Mouse (Mus musculus): Measurements from ENCODE around the gene Pter. TPM values are rescaled to one million over a fixed set of nuclear protein-coding genes. Genes with fewer than 3 reads are reported as not detected.
A peak's percentile ranks its signal among the peaks of the same experiment; 100 is the strongest.

Gene Pter
- 3.4 and 4.8 TPM in 2 replicates for polyA plus RNA-seq (2014; fragmentation: Nextera tagmentation; extraction: Ambion mirVana)

- Histone ChIP-seq H3K4me3 (replicated peaks; ENCODE audit: low read depth, low read length) (peak within 1 kb of the TSS; percentile 32), H3K27me3 (ENCODE audit: control insufficient read depth, insufficient read depth, low read length) (no peaks in the 10 kb centered on the region), H3K4me2 (ENCODE audit: low read length) (peak within 1 kb of the TSS; percentile 69), H3K27ac (replicated peaks; ENCODE audit: low read depth, low read length) (no peak within 1 kb of the TSS), H3K4me1 (ENCODE audit: control insufficient read depth, insufficient read depth, low read length) (0 out of 2 replicates have a peak, but pooled peaks cover 9% of the 10 kb centered on the region), H3K9me3 (ENCODE audit: control insufficient read depth, low read length) (no peaks in the 10 kb centered on the region), H3K36me3 (ENCODE audit: control insufficient read depth, insufficient read depth, low read length) (no peaks in the 10 kb centered on the region), H3K9ac (replicated peaks; ENCODE audit: low read length) (peak within 1 kb of the TSS; percentile 34; the same call in 1 of the 2 replicates)
- peak; percentile 85 for ATAC-seq (ENCODE audit: low FRiP score, low TSS enrichment)
- peak; percentile 81 for DNase-seq
- WGBS = under 1% methylated on average over 24 of the region's 24 CpGs
Observed at GRCm38 (mm10) chr2:12923804-12924591, at the start of gene Pter. Gene Pter (plus strand): TSS chr2:12924041.

- Histone ChIP-seq H3K27ac (replicated peaks; ENCODE audit: low read depth, low read length) (no peak overlapping the region), H3K4me3 (replicated peaks; ENCODE audit: low read depth, low read length) (no peak overlapping the region), H3K4me2 (ENCODE audit: low read length) (no peak overlapping the region), H3K9ac (replicated peaks; ENCODE audit: low read length) (no peak overlapping the region), H3K27me3 (ENCODE audit: control insufficient read depth, insufficient read depth, low read length) (no peaks in the 10 kb centered on the region), H3K36me3 (ENCODE audit: control insufficient read depth, insufficient read depth, low read length) (no peaks in the 10 kb centered on the region), H3K9me3 (ENCODE audit: control insufficient read depth, low read length) (no peaks in the 10 kb centered on the region), H3K4me1 (ENCODE audit: control insufficient read depth, insufficient read depth, low read length) (no peaks in the 10 kb centered on the region)
- WGBS = 68% methylated on average over 1 of the region's 1 CpGs
- DNase-seq = no peak
- no peak for ATAC-seq (ENCODE audit: low FRiP score, low TSS enrichment)
Observed at GRCm38 (mm10) chr2:12874232-12874631, 49.6 kb upstream of the Pter start.

- H3K4me2 ChIP-seq (ENCODE audit: low read length) = no peak overlapping the region
- no peaks in the 10 kb centered on the region for H3K9me3 ChIP-seq (ENCODE audit: control insufficient read depth, low read length)
- no peak overlapping the region for H3K27ac ChIP-seq (replicated peaks; ENCODE audit: low read depth, low read length)
- no peaks in the 10 kb centered on the region for H3K27me3 ChIP-seq (ENCODE audit: control insufficient read depth, insufficient read depth, low read length)
- 75% methylated on average over 2 of the region's 2 CpGs for whole genome bisulfite sequencing
- DNase-seq = no peak
- H3K4me3 ChIP-seq (replicated peaks; ENCODE audit: low read depth, low read length) = no peak overlapping the region
- H3K4me1 ChIP-seq (ENCODE audit: control insufficient read depth, insufficient read depth, low read length) = no peaks in the 10 kb centered on the region
- H3K9ac ChIP-seq (replicated peaks; ENCODE audit: low read length) = no peak overlapping the region
- no peak for ATAC-seq (ENCODE audit: low FRiP score, low TSS enrichment)
- no peaks in the 10 kb centered on the region for H3K36me3 ChIP-seq (ENCODE audit: control insufficient read depth, insufficient read depth, low read length)
Observed at GRCm38 (mm10) chr2:12879492-12879891, 44.3 kb upstream of the Pter start.

- Histone ChIP-seq H3K27me3 (ENCODE audit: control insufficient read depth, insufficient read depth, low read length) (no peaks in the 10 kb centered on the region), H3K27ac (replicated peaks; ENCODE audit: low read depth, low read length) (no peak overlapping the region), H3K4me2 (ENCODE audit: low read length) (no peak overlapping the region), H3K9me3 (ENCODE audit: control insufficient read depth, low read length) (no peaks in the 10 kb centered on the region), H3K9ac (replicated peaks; ENCODE audit: low read length) (no peak overlapping the region), H3K4me1 (ENCODE audit: control insufficient read depth, insufficient read depth, low read length) (no peaks in the 10 kb centered on the region), H3K36me3 (ENCODE audit: control insufficient read depth, insufficient read depth, low read length) (no peaks in the 10 kb centered on the region), H3K4me3 (replicated peaks; ENCODE audit: low read depth, low read length) (no peak overlapping the region)
- ATAC-seq (ENCODE audit: low FRiP score, low TSS enrichment) (no peak), DNase-seq (no peak)
- 100% methylated on average over 1 of the region's 1 CpGs for WGBS
Observed at GRCm38 (mm10) chr2:12881009-12881408, 42.8 kb upstream of the Pter start.

GRCm38 (mm10) chr2:12883276-12883914 lies 40.4 kb upstream of the Pter start:
- Histone ChIP-seq H3K9me3 (ENCODE audit: control insufficient read depth, low read length) (no peaks in the 10 kb centered on the region), H3K27ac (replicated peaks; ENCODE audit: low read depth, low read length) (no peak overlapping the region), H3K36me3 (ENCODE audit: control insufficient read depth, insufficient read depth, low read length) (no peaks in the 10 kb centered on the region), H3K4me1 (ENCODE audit: control insufficient read depth, insufficient read depth, low read length) (no peaks in the 10 kb centered on the region), H3K27me3 (ENCODE audit: control insufficient read depth, insufficient read depth, low read length) (no peaks in the 10 kb centered on the region), H3K4me2 (ENCODE audit: low read length) (no peak overlapping the region), H3K9ac (replicated peaks; ENCODE audit: low read length) (no peak overlapping the region), H3K4me3 (replicated peaks; ENCODE audit: low read depth, low read length) (no peak overlapping the region)
- ATAC-seq (ENCODE audit: low FRiP score, low TSS enrichment) = peak; percentile 55
- WGBS = 75% methylated on average over 10 of the region's 10 CpGs
- peak; percentile 45 for DNase-seq

- H3K27ac ChIP-seq (replicated peaks; ENCODE audit: low read depth, low read length) = no peak overlapping the region
- H3K4me3 ChIP-seq (replicated peaks; ENCODE audit: low read depth, low read length) = no peak overlapping the region
- H3K9me3 ChIP-seq (ENCODE audit: control insufficient read depth, low read length) = no peaks in the 10 kb centered on the region
- H3K27me3 ChIP-seq (ENCODE audit: control insufficient read depth, insufficient read depth, low read length) = no peaks in the 10 kb centered on the region
- no peaks in the 10 kb centered on the region for H3K36me3 ChIP-seq (ENCODE audit: control insufficient read depth, insufficient read depth, low read length)
- ATAC-seq (ENCODE audit: low FRiP score, low TSS enrichment) (0 out of 2 replicates have a peak, but pooled peaks have one; percentile 28), DNase-seq (no peak)
- no peaks in the 10 kb centered on the region for H3K4me1 ChIP-seq (ENCODE audit: control insufficient read depth, insufficient read depth, low read length)
- 67% methylated on average over 2 of the region's 2 CpGs for WGBS
- H3K4me2 ChIP-seq (ENCODE audit: low read length) = no peak overlapping the region
- H3K9ac ChIP-seq (replicated peaks; ENCODE audit: low read length) = no peak overlapping the region
Observed at GRCm38 (mm10) chr2:12887015-12887414, 36.8 kb upstream of the Pter start.

GRCm38 (mm10) chr2:12905786-12906185 lies 18.1 kb upstream of the Pter start:
- DNase-seq (no peak), ATAC-seq (ENCODE audit: low FRiP score, low TSS enrichment) (no peak)
- H3K4me3 ChIP-seq (replicated peaks; ENCODE audit: low read depth, low read length) = no peak overlapping the region
- no peak overlapping the region for H3K9ac ChIP-seq (replicated peaks; ENCODE audit: low read length)
- H3K4me1 ChIP-seq (ENCODE audit: control insufficient read depth, insufficient read depth, low read length) = no peaks in the 10 kb centered on the region
- no peak overlapping the region for H3K4me2 ChIP-seq (ENCODE audit: low read length)
- H3K9me3 ChIP-seq (ENCODE audit: control insufficient read depth, low read length) = no peaks in the 10 kb centered on the region
- no peaks in the 10 kb centered on the region for H3K27me3 ChIP-seq (ENCODE audit: control insufficient read depth, insufficient read depth, low read length)
- WGBS = 96% methylated on average over 1 of the region's 1 CpGs
- H3K36me3 ChIP-seq (ENCODE audit: control insufficient read depth, insufficient read depth, low read length) = no peaks in the 10 kb centered on the region
- no peak overlapping the region for H3K27ac ChIP-seq (replicated peaks; ENCODE audit: low read depth, low read length)

- no peaks in the 10 kb centered on the region for H3K27me3 ChIP-seq (ENCODE audit: control insufficient read depth, insufficient read depth, low read length)
- H3K4me2 ChIP-seq (ENCODE audit: low read length) = no peak overlapping the region
- H3K4me3 ChIP-seq (replicated peaks; ENCODE audit: low read depth, low read length) = no peak overlapping the region
- H3K9ac ChIP-seq (replicated peaks; ENCODE audit: low read length) = no peak overlapping the region
- no peak overlapping the region for H3K27ac ChIP-seq (replicated peaks; ENCODE audit: low read depth, low read length)
- H3K36me3 ChIP-seq (ENCODE audit: control insufficient read depth, insufficient read depth, low read length) = no peaks in the 10 kb centered on the region
- no peak for DNase-seq
- no peaks in the 10 kb centered on the region for H3K9me3 ChIP-seq (ENCODE audit: control insufficient read depth, low read length)
- WGBS = 85% methylated on average over 1 of the region's 1 CpGs
- no peak for ATAC-seq (ENCODE audit: low FRiP score, low TSS enrichment)
- 0 out of 2 replicates have a peak, but pooled peaks cover 9% of the 10 kb centered on the region for H3K4me1 ChIP-seq (ENCODE audit: control insufficient read depth, insufficient read depth, low read length)
Observed at GRCm38 (mm10) chr2:12925643-12926042, 1.8 kb downstream of the Pter start.

Measured in midbrain, embryonic 14.5 days (tissue).